Mouse (Mus musculus): Measurements from ENCODE around the gene Dctn2. TPM values are rescaled to one million over a fixed set of nuclear protein-coding genes. Genes with fewer than 3 reads are reported as not detected.

Dctn2 gene
- total RNA-seq, 1 experiment from 2014 or later: 85.8 TPM

GRCm38 (mm10) chr10:127258489-127258888 lies 7.7 kb upstream of the Dctn2 start:
- peak; percentile 19 to 65; a peak in 2 of 4 replicates for ATAC-seq (replicated peaks in 1 of 2; ENCODE audit: insufficient read depth in 1 of 2, low FRiP score in 2 of 2, low TSS enrichment in 1 of 2, low read depth in 1 of 2, poor library complexity in 2 of 2, severe bottlenecking in 2 of 2)

GRCm38 (mm10) chr10:127261706-127262547 lies 4.2 kb upstream of the Dctn2 start:
- ATAC-seq (replicated peaks in 1 of 2; ENCODE audit: insufficient read depth in 1 of 2, low FRiP score in 2 of 2, low TSS enrichment in 1 of 2, low read depth in 1 of 2, poor library complexity in 2 of 2, severe bottlenecking in 2 of 2): no peak

- no peak for ATAC-seq (replicated peaks in 1 of 2; ENCODE audit: insufficient read depth in 1 of 2, low FRiP score in 2 of 2, low TSS enrichment in 1 of 2, low read depth in 1 of 2, poor library complexity in 2 of 2, severe bottlenecking in 2 of 2)
Measured at GRCm38 (mm10) chr10:127262548-127263398, 3.4 kb upstream of the Dctn2 start, which contains the start of gene Kif5a. Gene Kif5a, minus strand, starts transcription at chr10:127263348.

DNA sequence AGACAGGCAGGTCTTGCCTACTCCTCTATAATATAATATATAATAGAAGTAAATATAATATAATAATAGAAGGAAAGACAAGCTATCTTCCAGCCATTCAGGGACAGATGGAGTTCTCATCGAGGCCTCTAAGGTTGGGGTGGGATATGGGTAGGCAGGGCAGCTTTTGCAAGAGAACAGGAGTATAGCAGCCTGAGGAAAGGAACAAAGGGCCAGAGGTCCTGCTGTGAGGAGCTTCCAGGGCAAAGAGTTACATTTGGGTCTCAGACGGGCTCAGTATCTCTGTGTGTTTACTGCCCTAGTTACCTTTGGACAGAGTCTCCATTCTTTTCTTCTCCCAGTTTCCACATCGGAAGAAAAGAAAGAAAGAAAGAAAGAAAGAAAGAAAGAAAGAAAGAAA lies 2.5 kb upstream of the Dctn2 start:
- ATAC-seq (replicated peaks in 1 of 2; ENCODE audit: insufficient read depth in 1 of 2, low FRiP score in 2 of 2, low TSS enrichment in 1 of 2, low read depth in 1 of 2, poor library complexity in 2 of 2, severe bottlenecking in 2 of 2): no peak

DNA sequence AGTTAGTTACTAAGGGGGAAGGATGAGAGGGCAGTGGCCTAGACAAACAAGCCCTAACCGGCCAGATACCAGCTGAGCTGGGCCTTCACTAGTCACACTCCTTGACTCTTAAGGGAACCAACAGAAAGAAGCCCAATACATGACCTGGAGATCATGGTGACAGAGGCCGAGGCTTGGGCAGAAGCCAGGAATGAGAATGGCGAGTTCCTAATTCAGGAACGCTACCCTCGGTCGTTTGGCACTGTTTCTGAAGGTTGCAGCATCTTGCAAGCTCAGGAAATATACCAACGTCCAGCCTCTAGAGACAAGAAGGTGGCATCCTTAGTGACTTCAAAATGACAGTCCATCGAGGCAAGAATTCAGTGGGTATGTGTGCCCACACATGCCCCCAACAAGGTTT lies 1.8 kb upstream of the Dctn2 start:
- no peak for ATAC-seq (replicated peaks in 1 of 2; ENCODE audit: insufficient read depth in 1 of 2, low FRiP score in 2 of 2, low TSS enrichment in 1 of 2, low read depth in 1 of 2, poor library complexity in 2 of 2, severe bottlenecking in 2 of 2)

DNA sequence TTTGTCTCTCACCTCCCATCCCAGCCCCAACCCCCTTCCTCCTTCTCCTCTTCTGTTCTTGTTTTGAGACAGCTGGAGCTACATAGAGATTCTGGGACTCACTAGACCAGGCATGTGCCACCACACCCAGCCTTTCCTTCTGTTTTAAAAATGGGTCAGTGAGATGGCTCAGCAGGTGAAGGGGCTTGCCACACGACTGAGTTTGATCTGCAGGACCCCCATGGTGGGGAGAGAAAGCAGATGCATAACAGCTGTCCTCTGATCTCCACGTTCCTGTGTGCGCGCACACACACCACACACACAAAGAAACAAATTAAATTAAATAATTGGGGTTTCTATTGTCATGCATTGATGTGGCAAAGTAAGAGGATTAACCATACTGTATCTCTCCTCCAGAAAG lies 1.2 kb upstream of the Dctn2 start:
- no peak for ATAC-seq (replicated peaks in 1 of 2; ENCODE audit: insufficient read depth in 1 of 2, low FRiP score in 2 of 2, low TSS enrichment in 1 of 2, low read depth in 1 of 2, poor library complexity in 2 of 2, severe bottlenecking in 2 of 2)

- ATAC-seq (replicated peaks in 1 of 2; ENCODE audit: insufficient read depth in 1 of 2, low FRiP score in 2 of 2, low TSS enrichment in 1 of 2, low read depth in 1 of 2, poor library complexity in 2 of 2, severe bottlenecking in 2 of 2): no peak
Measured at GRCm38 (mm10) chr10:127265727-127266111, 449 bp upstream of the Dctn2 start.

- no peak for ATAC-seq (replicated peaks in 1 of 2; ENCODE audit: insufficient read depth in 1 of 2, low FRiP score in 2 of 2, low TSS enrichment in 1 of 2, low read depth in 1 of 2, poor library complexity in 2 of 2, severe bottlenecking in 2 of 2)
Measured at GRCm38 (mm10) chr10:127267318-127267717, 1.1 kb downstream of the Dctn2 start.

DNA sequence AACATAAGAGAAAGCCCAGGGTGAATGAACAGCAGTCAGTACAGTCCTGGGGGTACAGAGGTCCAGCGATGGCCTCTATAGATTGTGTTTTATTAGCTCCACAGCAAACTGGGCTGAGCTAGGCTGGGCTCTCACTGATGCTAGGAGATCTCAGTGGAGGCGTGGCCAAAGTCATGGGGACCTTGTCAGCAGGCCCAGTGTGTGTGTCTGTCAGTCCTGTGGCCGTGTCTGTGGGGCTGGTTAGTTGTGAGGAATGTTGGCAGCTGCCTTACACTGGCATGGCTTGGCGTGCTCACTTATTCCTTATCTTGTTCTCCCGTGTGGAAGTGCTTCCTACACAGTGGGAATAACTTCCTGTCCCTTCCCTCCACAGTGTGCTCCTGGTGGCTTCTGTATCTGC lies 2.2 kb downstream of the Dctn2 start:
- no peak for ATAC-seq (replicated peaks in 1 of 2; ENCODE audit: insufficient read depth in 1 of 2, low FRiP score in 2 of 2, low TSS enrichment in 1 of 2, low read depth in 1 of 2, poor library complexity in 2 of 2, severe bottlenecking in 2 of 2)

DNA sequence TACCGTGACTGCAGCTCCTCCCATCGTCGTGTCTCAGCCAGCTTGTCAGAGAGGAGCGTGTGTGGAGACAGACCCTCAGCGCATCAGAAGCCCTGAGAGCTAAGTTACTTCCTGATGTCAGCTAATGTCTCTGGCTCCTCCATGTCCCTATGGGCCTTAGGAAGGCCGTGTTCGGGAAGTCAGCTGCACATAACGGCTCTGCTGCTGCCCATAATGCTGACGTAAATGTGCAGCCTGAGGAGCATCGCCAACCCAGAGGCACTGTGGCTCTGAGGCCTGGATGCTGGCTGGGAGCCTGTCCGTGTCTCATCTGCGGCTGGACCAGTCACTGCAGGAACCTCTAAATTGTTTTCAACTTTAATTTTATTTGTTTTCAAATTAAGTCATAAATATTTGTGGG lies 2.9 kb downstream of the Dctn2 start:
- no peak for ATAC-seq (replicated peaks in 1 of 2; ENCODE audit: insufficient read depth in 1 of 2, low FRiP score in 2 of 2, low TSS enrichment in 1 of 2, low read depth in 1 of 2, poor library complexity in 2 of 2, severe bottlenecking in 2 of 2)

DNA sequence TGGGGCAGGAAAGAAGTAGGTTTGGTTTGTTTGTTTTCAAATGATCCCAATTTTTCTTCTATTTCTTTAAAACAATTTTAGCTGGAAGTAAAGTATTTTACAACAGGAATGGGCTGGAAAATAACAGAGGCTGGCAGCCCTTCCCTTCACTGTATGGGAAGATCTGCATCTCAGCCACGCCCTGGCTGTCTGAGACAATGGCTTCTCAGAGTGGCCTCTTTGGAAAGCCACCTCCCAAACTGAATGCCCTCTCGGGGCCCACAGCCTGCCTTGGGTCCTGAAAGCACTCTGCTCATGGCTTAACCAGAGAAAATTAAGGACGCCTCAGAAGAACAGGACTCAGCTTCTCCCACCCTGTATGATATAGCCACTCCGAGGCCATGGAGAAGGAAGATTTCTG lies 3.7 kb downstream of the Dctn2 start:
- no peak for ATAC-seq (replicated peaks in 1 of 2; ENCODE audit: insufficient read depth in 1 of 2, low FRiP score in 2 of 2, low TSS enrichment in 1 of 2, low read depth in 1 of 2, poor library complexity in 2 of 2, severe bottlenecking in 2 of 2)

DNA sequence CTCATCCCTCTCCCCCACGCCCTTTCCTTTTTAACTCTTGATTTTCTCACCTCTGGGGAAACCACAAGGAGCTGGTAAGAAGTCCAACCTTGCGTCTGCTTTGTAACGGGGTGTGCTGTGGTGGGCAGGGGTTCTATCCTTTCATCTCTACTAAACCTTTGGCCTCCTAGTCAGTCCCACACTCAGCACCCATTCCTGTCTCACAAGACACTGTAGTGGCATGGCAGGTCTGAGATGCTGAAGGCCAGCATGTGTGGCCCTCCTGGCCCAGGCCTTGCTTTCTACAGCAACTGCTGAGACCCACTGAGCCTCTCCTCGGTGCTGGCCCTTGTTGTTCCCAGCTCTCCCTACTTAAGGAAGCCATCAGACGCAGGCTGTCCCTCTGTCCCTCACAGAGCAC lies 6.2 kb downstream of the Dctn2 start:
- ATAC-seq (replicated peaks in 1 of 2; ENCODE audit: insufficient read depth in 1 of 2, low FRiP score in 2 of 2, low TSS enrichment in 1 of 2, low read depth in 1 of 2, poor library complexity in 2 of 2, severe bottlenecking in 2 of 2): no peak

DNA sequence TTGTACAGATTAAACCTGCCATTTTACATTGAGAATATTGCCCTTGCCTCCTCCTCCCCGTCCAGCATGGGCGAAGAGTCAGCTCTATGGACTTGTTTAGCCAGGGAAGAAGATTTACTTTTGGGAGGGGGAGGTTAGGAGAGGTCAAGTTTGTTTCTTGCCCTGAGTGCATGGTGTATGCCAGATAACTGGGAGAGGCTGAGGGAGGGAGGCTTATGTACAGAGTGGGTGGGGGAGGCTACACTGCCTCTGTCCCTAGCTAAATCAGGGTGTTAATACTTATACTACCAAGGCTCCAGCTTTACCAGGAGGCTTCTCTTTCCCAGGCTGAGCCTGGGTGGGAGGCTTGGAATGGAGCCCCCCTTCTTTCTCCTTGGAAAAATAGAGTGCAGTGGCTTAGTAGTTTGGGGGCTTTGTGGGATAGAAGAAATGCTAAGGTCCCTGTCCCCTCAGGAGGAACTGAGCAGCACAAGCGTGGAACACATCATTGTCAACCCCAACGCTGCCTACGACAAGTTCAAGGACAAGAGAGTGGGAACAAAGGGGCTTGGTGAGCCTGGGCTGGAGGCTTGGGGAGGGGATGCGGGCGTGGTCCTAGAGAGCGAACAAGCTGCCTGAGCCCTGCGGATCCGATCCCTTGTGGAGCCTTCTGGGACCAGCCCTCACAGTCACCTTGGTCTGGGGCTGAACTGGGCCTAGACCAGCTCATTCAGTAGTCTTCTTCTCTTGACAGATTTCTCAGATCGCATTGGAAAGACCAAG lies 8.3 kb downstream of the Dctn2 start:
- no peak for ATAC-seq (replicated peaks in 1 of 2; ENCODE audit: insufficient read depth in 1 of 2, low FRiP score in 2 of 2, low TSS enrichment in 1 of 2, low read depth in 1 of 2, poor library complexity in 2 of 2, severe bottlenecking in 2 of 2)

- no peak for ATAC-seq (replicated peaks in 1 of 2; ENCODE audit: insufficient read depth in 1 of 2, low FRiP score in 2 of 2, low TSS enrichment in 1 of 2, low read depth in 1 of 2, poor library complexity in 2 of 2, severe bottlenecking in 2 of 2)
Measured at GRCm38 (mm10) chr10:127279730-127280129, 13.6 kb downstream of the Dctn2 start.

GRCm38 (mm10) chr10:127281316-127281715 lies 15.1 kb downstream of the Dctn2 start:
- ATAC-seq (replicated peaks in 1 of 2; ENCODE audit: insufficient read depth in 1 of 2, low FRiP score in 2 of 2, low TSS enrichment in 1 of 2, low read depth in 1 of 2, poor library complexity in 2 of 2, severe bottlenecking in 2 of 2): no peak

- ATAC-seq (replicated peaks in 1 of 2; ENCODE audit: insufficient read depth in 1 of 2, low FRiP score in 2 of 2, low TSS enrichment in 1 of 2, low read depth in 1 of 2, poor library complexity in 2 of 2, severe bottlenecking in 2 of 2): no peak
Measured at GRCm38 (mm10) chr10:127282620-127283215, 16.6 kb downstream of the Dctn2 start.

DNA sequence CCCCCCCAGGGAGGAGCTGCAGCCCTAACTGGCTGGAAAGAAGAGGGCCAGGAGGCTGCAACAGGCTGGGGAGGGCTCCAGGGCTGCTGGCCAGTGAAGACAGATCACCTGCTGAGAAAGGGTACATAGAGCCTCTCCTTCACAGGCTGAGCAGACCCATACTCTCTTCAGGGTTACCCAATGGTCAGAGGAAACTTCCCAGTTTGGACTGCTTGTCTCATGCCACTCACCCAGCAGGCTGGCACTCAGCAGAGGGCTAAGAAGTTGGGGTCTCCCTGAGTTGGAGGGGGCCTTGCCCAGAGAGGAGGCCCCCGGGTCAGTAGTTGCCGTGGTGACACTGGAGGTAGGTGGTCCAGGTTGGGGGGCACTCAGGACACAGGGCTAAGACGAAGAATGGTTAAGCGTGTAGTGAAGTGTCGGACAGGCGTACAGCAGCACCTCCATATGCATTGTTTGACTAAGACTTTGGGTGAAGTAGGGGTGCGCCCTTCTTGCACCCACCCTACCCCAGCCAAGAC lies 18.0 kb downstream of the Dctn2 start:
- no peak for ATAC-seq (replicated peaks in 1 of 2; ENCODE audit: insufficient read depth in 1 of 2, low FRiP score in 2 of 2, low TSS enrichment in 1 of 2, low read depth in 1 of 2, poor library complexity in 2 of 2, severe bottlenecking in 2 of 2)

Measured in hematopoietic stem cell, adult 5-6 weeks (primary cell).